Mouse (Mus musculus): ENCODE results near the gene Cpne9.

The Cpne9 gene

DNA sequence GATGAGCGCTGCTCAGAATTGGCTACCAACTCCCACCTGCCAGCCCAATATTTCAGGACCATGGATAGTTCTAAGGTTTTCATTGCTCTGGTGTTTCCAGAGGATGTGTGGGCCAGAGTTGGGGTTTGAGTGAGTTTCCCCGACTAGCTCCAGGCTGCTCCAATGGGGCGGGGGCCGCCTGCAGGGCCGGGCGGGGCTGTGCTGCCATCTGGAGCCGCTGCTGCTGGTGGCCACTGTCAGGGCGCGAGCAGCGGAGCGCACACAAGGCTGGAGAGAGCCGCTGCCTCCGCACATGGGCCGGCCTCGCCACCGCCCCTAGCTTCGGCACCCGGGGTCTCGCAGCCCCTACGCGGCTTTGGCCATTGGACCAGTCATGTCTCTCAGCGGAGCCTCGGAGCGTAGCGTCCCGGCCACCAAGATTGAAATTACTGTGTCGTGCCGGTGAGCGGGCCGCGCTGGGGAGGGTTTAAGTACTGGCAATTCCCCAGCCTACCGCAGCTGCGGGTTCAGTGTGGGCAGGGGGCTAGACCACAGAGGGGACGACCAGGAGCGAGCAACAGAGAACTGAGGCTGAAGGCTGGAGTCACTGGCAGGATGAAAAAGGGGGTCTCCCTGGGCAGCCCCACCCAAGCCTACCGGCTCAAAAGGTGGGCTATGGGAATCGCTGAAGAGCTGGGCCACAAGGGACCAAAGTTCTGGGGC, at the start of gene Cpne9:
Cpne9 (plus strand) TSS at position 207 of the 702 bp plus-strand sequence.
- in situ Hi-C loops (cut with MboI, MseI), result no loop called here

- in situ Hi-C loops (cut with MboI, MseI), result loop anchor here (10.0 kb wide), 1 partner anchor 190 kb away; the partner anchor contains the start of gene Thumpd3
Measured at GRCm38 (mm10) chr6:113235141-113235540, 47.0 kb upstream of the Cpne9 start.

- in situ Hi-C loops (cut with MboI, MseI), result loop anchor here (10.0 kb wide), 1 partner anchor 193 kb away; the partner anchor contains the start of gene Thumpd3
Measured at GRCm38 (mm10) chr6:113237542-113238270, 44.4 kb upstream of the Cpne9 start, which contains the start of gene Mtmr14. Mtmr14 (plus strand) TSS chr6:113237843.

DNA sequence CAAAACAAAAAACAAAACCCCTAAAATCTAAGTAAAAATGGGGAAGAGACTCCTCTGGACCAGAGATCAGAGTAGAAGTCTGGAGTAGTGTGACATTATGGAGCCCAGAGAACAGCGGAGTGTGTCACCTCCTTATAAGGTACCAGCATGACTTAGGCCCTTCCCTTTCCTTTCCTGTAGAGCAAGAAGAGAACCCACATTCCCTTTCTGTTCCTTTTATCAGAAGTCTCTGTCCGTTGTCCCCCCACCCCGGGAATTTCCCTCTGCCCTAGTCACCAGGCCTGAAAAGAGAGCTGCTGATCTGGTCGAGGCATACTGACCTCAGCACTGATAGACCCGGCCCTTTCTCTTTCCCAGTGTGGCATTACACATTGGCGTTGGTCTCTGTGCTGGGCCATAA, 43.7 kb upstream of the Cpne9 start:
- in situ Hi-C loops (cut with MboI, MseI), result loop anchor here (10.0 kb wide), 1 partner anchor 194 kb away; the partner anchor contains the start of gene Thumpd3

GRCm38 (mm10) chr6:113242753-113243152, 39.4 kb upstream of the Cpne9 start:
- in situ Hi-C loops (cut with MboI, MseI), result loop anchor here (5.0 kb wide), 1 partner anchor 60 kb away; no protein-coding TSS in a partner anchor

DNA sequence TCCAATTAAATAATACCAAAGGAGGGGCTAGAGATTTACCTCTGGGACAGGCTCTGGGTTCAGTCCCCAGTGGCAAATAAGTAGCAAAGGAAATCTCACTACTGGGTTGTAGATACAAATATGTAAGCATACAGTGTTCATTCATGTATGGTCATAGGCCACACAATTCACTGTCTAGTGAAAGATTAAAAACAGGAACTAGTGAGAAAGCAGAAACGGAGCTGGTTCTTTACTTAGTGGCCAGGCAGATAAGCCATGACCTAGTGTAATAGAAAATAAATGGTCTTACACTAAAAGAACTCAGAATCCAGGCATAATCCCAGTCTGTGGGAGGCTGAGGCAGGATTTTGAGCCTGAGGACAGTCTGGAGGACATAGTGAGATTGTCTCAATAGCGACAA, 36.5 kb upstream of the Cpne9 start:
- in situ Hi-C loops (cut with MboI, MseI), result no loop called here

GRCm38 (mm10) chr6:113250786-113251185, 31.3 kb upstream of the Cpne9 start:
- in situ Hi-C loops (cut with MboI, MseI), result no loop called here

GRCm38 (mm10) chr6:113251921-113252320, 30.2 kb upstream of the Cpne9 start:
- in situ Hi-C loops (cut with MboI, MseI), result no loop called here

GRCm38 (mm10) chr6:113254899-113255298, 27.2 kb upstream of the Cpne9 start:
- in situ Hi-C loops (cut with MboI, MseI), result no loop called here

GRCm38 (mm10) chr6:113261174-113261858, 20.8 kb upstream of the Cpne9 start:
- in situ Hi-C loops (cut with MboI, MseI), result no loop called here

DNA sequence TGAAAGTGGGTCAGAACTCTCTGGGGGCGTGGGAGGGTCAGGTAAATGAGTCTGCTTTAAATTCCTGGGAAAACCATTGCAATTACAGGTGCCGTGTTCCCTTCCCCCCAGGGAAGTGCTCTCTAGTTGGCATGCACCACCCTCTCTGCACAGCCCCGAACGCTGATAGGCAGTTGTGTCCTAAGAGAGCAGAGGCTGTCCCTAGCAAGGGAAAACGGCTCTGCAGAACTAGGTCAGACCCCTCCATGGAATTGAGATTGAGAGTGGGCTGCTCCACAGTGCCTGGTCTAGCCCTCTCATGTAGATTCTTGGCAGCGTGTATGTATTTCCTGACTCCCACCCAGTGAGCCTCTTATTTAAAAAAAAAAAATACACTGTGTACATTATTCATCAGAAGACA, 18.6 kb upstream of the Cpne9 start:
- in situ Hi-C loops (cut with MboI, MseI), result no loop called here

GRCm38 (mm10) chr6:113264429-113264828, 17.7 kb upstream of the Cpne9 start:
- in situ Hi-C loops (cut with MboI, MseI), result no loop called here

DNA sequence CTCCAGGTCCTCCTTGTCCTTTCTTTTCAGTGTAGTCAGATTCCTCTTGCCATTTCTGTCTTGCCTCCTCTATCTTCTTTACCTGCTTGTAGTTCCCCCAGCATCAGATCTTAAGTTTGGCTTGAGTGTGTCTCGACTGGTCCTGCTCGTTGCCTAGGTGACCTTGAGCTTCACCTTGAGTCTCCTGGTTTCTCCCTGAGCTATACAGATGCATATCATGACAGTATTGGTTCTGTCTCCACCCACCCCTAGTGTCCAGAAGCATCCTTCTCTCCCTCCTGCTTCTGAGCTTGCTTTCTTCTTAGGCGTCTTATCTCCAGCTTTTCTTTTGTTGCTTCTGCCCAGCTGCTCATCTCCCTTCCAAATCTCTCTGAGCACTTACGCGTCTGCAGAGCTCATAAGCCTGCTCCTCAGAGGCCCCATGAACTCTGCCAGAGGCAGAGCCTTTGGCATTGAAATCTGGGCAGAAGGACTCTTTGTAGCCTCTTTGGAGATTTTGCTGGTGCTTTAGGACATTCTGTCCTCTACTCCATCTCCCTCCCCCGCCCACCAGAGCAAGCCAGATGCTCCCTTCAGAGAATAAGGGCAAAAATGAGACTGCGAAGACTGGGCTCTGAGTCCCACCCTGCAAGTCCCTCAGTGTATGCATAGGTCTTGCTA, 15.0 kb upstream of the Cpne9 start:
- in situ Hi-C loops (cut with MboI, MseI), result no loop called here

GRCm38 (mm10) chr6:113267988-113268387, 14.1 kb upstream of the Cpne9 start:
- in situ Hi-C loops (cut with MboI, MseI), result no loop called here

DNA sequence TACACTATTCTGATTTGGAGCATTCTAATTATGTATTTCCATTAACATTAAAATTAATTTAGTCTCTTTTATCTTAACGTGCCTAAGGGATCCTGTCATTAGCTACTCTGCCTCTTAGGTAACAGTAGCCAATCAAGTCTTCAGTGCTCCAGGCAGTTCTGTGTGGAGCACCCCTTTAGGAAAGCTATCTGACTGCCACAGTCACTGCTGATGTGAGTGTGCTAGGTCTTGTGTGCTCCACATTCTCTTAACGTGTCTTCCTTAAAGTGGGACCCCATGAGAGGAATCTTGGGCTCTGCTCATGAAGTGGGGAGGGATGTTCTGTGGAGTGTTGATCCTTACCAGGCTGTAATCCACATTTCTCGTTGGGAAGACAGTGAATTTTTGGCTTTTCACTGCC, 9.7 kb upstream of the Cpne9 start:
- in situ Hi-C loops (cut with MboI, MseI), result no loop called here

GRCm38 (mm10) chr6:113276846-113277245, 5.3 kb upstream of the Cpne9 start:
- in situ Hi-C loops (cut with MboI, MseI), result no loop called here

DNA sequence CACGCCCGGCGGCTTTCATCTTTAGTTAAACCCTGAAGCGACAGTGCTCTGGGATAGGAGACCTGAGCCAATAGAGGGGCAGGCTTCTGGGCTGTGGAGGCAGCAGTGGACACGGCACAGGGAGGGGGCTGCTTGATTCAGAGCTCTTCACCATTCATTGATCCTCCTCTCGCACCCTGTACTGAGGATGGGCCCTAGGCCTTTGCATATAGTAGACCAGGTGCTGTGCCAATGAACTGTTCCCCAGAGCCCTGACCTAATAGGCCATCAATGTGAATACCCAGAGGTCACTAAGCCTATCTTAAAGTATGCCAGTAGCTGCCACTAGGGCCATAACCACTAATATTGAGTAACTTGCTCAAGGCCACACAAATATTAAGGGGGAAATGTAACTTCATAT, 431 bp upstream of the Cpne9 start:
- in situ Hi-C loops (cut with MboI, MseI), result no loop called here

- in situ Hi-C loops (cut with MboI, MseI), result no loop called here
Measured at GRCm38 (mm10) chr6:113282969-113283368, 862 bp downstream of the Cpne9 start.

GRCm38 (mm10) chr6:113283500-113283899, 1.4 kb downstream of the Cpne9 start:
- in situ Hi-C loops (cut with MboI, MseI), result no loop called here

DNA sequence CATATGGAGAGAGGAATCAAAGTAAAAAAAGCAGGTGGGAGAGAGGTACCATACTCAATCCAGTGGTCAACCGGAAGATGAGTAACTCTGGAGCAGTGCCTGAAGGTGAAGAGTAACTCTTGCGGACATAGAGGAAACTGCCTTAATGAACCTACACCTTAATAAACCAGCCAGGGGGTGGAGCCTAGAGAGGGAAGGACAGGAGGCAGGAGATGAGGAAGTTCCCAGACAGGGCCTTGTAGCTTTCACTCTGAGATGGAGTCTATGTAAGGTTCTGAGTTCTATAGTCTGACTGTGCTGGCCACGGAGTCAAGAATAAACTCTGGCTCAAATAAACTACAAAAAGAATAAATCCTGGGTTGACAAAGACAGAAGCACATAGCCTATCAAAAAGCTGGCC, 2.8 kb downstream of the Cpne9 start:
- in situ Hi-C loops (cut with MboI, MseI), result no loop called here

- in situ Hi-C loops (cut with MboI, MseI), result no loop called here
Measured at GRCm38 (mm10) chr6:113286316-113286715, 4.2 kb downstream of the Cpne9 start.

- in situ Hi-C loops (cut with MboI, MseI), result no loop called here
Measured at GRCm38 (mm10) chr6:113287236-113287635, 5.1 kb downstream of the Cpne9 start.
